Mouse (Mus musculus) stomach, embryonic 14.5 days (tissue): ENCODE data around the gene Mettl16. TPM values are rescaled to one million over a fixed set of nuclear protein-coding genes. Genes with fewer than 3 reads are reported as not detected.

Experiments used
- ATAC-seq: fragments of 200-750 bp; cut with Nextera tagmentation; 2 replicates; pipeline ENCODE4 v1.8.0; 2017; ENCODE audit warnings: low read depth, moderate TSS enrichment; ENCODE audit not compliant: insufficient number of reproducible peaks, insufficient read depth, low FRiP score
- H3K27ac ChIP-seq: fragments of 300-500 bp; sonication (generic); 2 replicates; pipeline ENCODE4 v1.5.1; 2014; ENCODE audit warnings: mild to moderate bottlenecking, low read length, moderate library complexity, mixed read lengths
- H3K27me3 ChIP-seq: fragments of 300-500 bp; sonication (generic); 2 replicates; pipeline ENCODE4 v1.6.1; 2014; ENCODE audit warnings: low read length, control low read depth, mixed read lengths; ENCODE audit not compliant: control insufficient read depth, insufficient read depth
- H3K36me3 ChIP-seq: fragments of 300-500 bp; sonication (generic); 2 replicates; pipeline ENCODE4 v1.6.1; 2014; ENCODE audit warnings: mild to moderate bottlenecking, control low read depth, low read length, moderate library complexity, mixed read lengths; ENCODE audit not compliant: control insufficient read depth, insufficient read depth
- H3K4me1 ChIP-seq: fragments of 300-500 bp; sonication (generic); 2 replicates; pipeline ENCODE4 v1.6.1; 2014; ENCODE audit warnings: low read length, control low read depth, mixed read lengths; ENCODE audit not compliant: control insufficient read depth, insufficient read depth
- H3K4me2 ChIP-seq: fragments of 300-500 bp; sonication (generic); replicated peaks from 2 replicates; pipeline ENCODE4 v1.6.1; 2014; ENCODE audit warnings: low read depth, low read length, control low read depth
- H3K4me3 ChIP-seq: fragments of 300-500 bp; sonication (generic); 2 replicates; pipeline ENCODE4 v1.5.1; 2014; ENCODE audit warnings: low read depth, low read length, control low read depth
- H3K9ac ChIP-seq: fragments of 300-500 bp; sonication (generic); replicated peaks from 2 replicates; pipeline ENCODE4 v1.6.1; 2014; ENCODE audit warnings: low read depth, mild to moderate bottlenecking, control low read depth, low read length, moderate library complexity, mixed read lengths
- H3K9me3 ChIP-seq: fragments of 300-500 bp; sonication (generic); 2 replicates; pipeline ENCODE4 v1.6.1; 2016; ENCODE audit warnings: low read depth, low read length, control low read depth; ENCODE audit not compliant: control insufficient read depth
- WGBS: fragments of 180-500 bp; shearing (Covaris S2); extraction: QIAGEN DNeasy Blood & Tissue Kit; methylation state at CpG from one replicate; pipeline ENCODE4 v1.1.7; 2014; 5-methylcytosine and 5-hydroxymethylcytosine counted together
- polyA plus RNA-seq: library from polyadenylated mRNA; unstranded; fragments of >200 nt; fragmentation: Nextera tagmentation; extraction: Ambion mirVana; gene quantifications from 2 replicates; pipeline ENCODE4 v1.2.1, GENCODE M21; 2014

Mettl16 gene
- polyA plus RNA-seq, 1 experiment from 2014 or later = 33.5 TPM

DNA sequence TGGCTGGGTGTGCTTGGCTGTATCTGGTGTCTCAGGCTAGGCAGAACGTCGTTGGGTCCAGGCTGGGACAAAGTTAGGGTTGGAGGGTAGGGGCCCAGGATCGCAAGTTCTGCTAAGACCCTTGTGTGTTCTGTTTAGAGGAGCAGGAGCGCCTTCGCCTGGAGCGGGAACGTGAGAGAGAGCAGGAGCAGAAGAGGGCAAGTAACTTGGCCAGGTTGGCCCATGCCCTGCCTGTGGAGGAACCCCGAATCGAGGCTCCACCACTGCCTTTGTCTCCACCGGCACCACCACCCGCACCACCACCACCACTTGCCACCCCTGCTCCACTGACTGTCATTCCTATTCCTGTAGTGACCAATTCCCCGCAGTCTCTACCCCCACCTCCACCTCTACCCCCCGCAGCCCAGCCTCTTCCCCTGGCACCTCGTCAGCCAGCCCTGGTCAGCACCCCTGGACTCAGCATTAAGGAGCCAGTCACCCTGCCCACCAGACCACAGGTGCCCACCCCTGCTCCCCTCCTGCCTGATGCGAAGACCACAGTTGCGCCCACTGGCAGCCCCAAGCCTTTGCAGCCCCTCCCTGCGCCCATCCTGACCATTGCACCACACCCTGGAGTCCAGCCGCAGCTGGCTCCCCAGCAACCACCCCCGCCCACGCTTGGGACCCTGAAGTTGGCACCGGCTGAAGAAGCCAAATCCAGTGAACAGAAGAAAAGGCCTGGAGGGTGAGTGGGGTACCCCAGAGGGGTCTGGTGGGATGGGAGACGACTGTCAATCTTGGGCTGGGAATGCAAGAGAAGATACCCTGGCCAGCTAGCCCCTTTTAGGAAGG is 65.8 kb downstream of the Mettl16 start:
- ATAC-seq = no peak
- no peaks in the 10 kb centered on the region for H3K9me3 ChIP-seq
- H3K9ac ChIP-seq = no peak overlapping the region
- peaks cover 16% of the 10 kb centered on the region for H3K4me1 ChIP-seq
- no peaks in the 10 kb centered on the region for H3K36me3 ChIP-seq
- WGBS = 88% methylated on average over 22 of the region's 22 CpGs
- H3K4me3 ChIP-seq = no peak overlapping the region
- no peak overlapping the region for H3K27ac ChIP-seq
- H3K27me3 ChIP-seq = no peaks in the 10 kb centered on the region
- no peak overlapping the region for H3K4me2 ChIP-seq

- Histone ChIP-seq H3K4me1 (peaks cover 16% of the 10 kb centered on the region), H3K36me3 (no peaks in the 10 kb centered on the region; the same call in 1 of the 2 replicates), H3K27me3 (no peaks in the 10 kb centered on the region), H3K9ac (0 out of 2 replicates have a peak overlapping the region, but pooled peaks have one; percentile 41), H3K4me2 (peak overlapping the region; percentile 84), H3K4me3 (peak overlapping the region; percentile 43), H3K9me3 (no peaks in the 10 kb centered on the region), H3K27ac (peak overlapping the region; percentile 96; the same call in 1 of the 2 replicates)
- 46% methylated on average over 16 of the region's 16 CpGs for WGBS
- no peak for ATAC-seq
Measured at GRCm38 (mm10) chr11:74837056-74837693, 66.5 kb downstream of the Mettl16 start.

GRCm38 (mm10) chr11:74837694-74838431 is 67.2 kb downstream of the Mettl16 start:
- under 1% methylated on average over 48 of the region's 54 CpGs for WGBS
- no peaks in the 10 kb centered on the region for H3K9me3 ChIP-seq
- H3K27me3 ChIP-seq = no peaks in the 10 kb centered on the region
- peak overlapping the region; percentile 96 for H3K27ac ChIP-seq
- H3K9ac ChIP-seq = peak overlapping the region; percentile 41
- no peaks in the 10 kb centered on the region; the same call in 1 of the 2 replicates for H3K36me3 ChIP-seq
- peak overlapping the region; percentile 84 for H3K4me2 ChIP-seq
- peak overlapping the region; percentile 43 for H3K4me3 ChIP-seq
- peak; percentile 82 for ATAC-seq
- H3K4me1 ChIP-seq = peaks cover 15% of the 10 kb centered on the region

DNA sequence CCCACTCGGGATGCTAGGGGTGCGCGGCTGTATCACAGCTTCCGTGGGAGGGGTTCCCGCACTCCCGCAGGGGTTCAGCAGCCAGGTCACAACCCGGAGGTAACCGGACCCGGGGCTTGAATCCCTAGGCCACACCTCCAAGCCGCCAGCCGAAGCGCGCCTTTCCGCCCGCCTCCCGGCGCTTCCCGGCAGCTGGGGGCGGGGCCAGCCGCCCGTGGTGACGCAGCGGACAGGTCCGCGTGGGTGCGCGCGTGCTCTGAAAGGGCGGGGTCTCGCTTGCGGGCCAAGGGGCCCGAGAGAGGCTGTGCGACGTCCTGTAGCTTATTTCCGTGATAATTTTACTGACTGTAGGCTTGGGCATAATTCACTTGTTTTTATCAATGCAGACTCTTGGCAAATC is 67.8 kb downstream of the Mettl16 start:
- H3K4me2 ChIP-seq = peak overlapping the region; percentile 84
- no peaks in the 10 kb centered on the region for H3K9me3 ChIP-seq
- no peaks in the 10 kb centered on the region; the same call in 1 of the 2 replicates for H3K36me3 ChIP-seq
- H3K27ac ChIP-seq = peak overlapping the region; percentile 96
- no peaks in the 10 kb centered on the region for H3K27me3 ChIP-seq
- peaks cover 11% of the 10 kb centered on the region; the same call in 1 of the 2 replicates for H3K4me1 ChIP-seq
- 1% methylated on average over 35 of the region's 35 CpGs for WGBS
- H3K9ac ChIP-seq = peak overlapping the region; percentile 41
- peak; percentile 69 for ATAC-seq
- H3K4me3 ChIP-seq = peak overlapping the region; percentile 43

DNA sequence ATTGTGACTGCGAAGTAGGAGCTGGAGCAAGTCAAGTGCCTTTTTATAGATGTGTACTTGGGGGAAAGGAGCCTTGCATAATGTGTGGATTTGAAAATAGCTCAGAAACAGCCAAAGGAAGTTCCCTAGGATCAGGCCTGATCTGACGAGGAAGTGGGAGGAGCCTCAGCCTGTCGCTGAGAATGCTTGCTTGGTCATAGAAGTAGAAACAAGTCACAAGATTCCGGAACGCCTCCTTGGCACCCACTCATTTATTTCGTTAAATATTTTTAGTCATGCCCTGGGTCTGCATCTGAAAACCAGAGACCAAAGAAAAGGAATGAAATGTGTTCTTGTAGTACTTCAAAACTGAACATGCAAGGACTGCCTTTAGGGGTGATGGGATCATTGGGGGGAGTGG is 68.3 kb downstream of the Mettl16 start:
- 45% methylated on average over 6 of the region's 6 CpGs for WGBS
- H3K4me1 ChIP-seq = peaks cover 7% of the 10 kb centered on the region; the same call in 1 of the 2 replicates
- no peaks in the 10 kb centered on the region for H3K9me3 ChIP-seq
- H3K36me3 ChIP-seq = no peaks in the 10 kb centered on the region; the same call in 1 of the 2 replicates
- H3K4me2 ChIP-seq = peak overlapping the region; percentile 84
- no peak for ATAC-seq
- H3K27ac ChIP-seq = peak overlapping the region; percentile 96
- H3K4me3 ChIP-seq = peak overlapping the region; percentile 43; the same call in 1 of the 2 replicates
- no peaks in the 10 kb centered on the region for H3K27me3 ChIP-seq
- no peak overlapping the region for H3K9ac ChIP-seq

- no peak overlapping the region for H3K27ac ChIP-seq
- no peak overlapping the region for H3K9ac ChIP-seq
- WGBS = 92% methylated on average over 19 of the region's 19 CpGs
- H3K4me3 ChIP-seq = no peak overlapping the region
- no peak overlapping the region for H3K4me2 ChIP-seq
- peaks cover 3% of the 10 kb centered on the region; the same call in 1 of the 2 replicates for H3K36me3 ChIP-seq
- H3K9me3 ChIP-seq = no peaks in the 10 kb centered on the region
- H3K27me3 ChIP-seq = no peaks in the 10 kb centered on the region
- H3K4me1 ChIP-seq = peaks cover 7% of the 10 kb centered on the region; the same call in 1 of the 2 replicates
- no peak for ATAC-seq
Measured at GRCm38 (mm10) chr11:74839860-74840715, 69.5 kb downstream of the Mettl16 start.

GRCm38 (mm10) chr11:74840739-74841138 is 70.1 kb downstream of the Mettl16 start:
- whole genome bisulfite sequencing = 68% methylated on average over 8 of the region's 8 CpGs
- no peak overlapping the region for H3K4me3 ChIP-seq
- peaks cover 3% of the 10 kb centered on the region; the same call in 1 of the 2 replicates for H3K9me3 ChIP-seq
- peaks cover 3% of the 10 kb centered on the region; the same call in 1 of the 2 replicates for H3K36me3 ChIP-seq
- H3K4me1 ChIP-seq = peaks cover 7% of the 10 kb centered on the region; the same call in 1 of the 2 replicates
- H3K27ac ChIP-seq = no peak overlapping the region
- no peak overlapping the region for H3K4me2 ChIP-seq
- H3K9ac ChIP-seq = no peak overlapping the region
- H3K27me3 ChIP-seq = no peaks in the 10 kb centered on the region
- no peak for ATAC-seq
